ENCODE assay signal across 9 mouse cellular contexts in genomic region chr11:67897064-67897560, GRCm38 (mm10). TPM values are rescaled to one million over a fixed set of nuclear protein-coding genes. Genes with fewer than 3 reads are reported as not detected.
A peak's percentile ranks its signal among the peaks of the same experiment; 100 is the strongest.
DNase-seq lines count a peak whose midpoint lies in the region; ATAC-seq lines count a peak whose summit lies in the region.
"Had no signal": no experiment of that assay in that cellular context is flagged by ENCODE, and none has a peak within 500 bp of the region (broad histone marks: within the 10 kb centered on the region; RNA-seq: fewer than 3 reads in every experiment).

No protein-coding gene starts in this region.

- no peak overlapping the region for H3K4me3 ChIP-seq in kidney, embryonic 16.5 days (ENCODE audit: low read length)
- H3K4me3 ChIP-seq in liver, embryonic 13.5 days (replicated peaks) = no peak overlapping the region

- no peaks in the 10 kb centered on the region for H3K36me3 ChIP-seq in kidney, embryonic 16.5 days (ENCODE audit: insufficient read depth, low read length)
- H3K36me3 ChIP-seq in liver, embryonic 13.5 days = no peaks in the 10 kb centered on the region

- 57% methylated on average over 8 of the region's 8 CpGs for WGBS in kidney, embryonic 16.5 days
- 52% methylated on average over 8 of the region's 8 CpGs for WGBS in liver, embryonic 13.5 days (ENCODE audit: insufficient replicate concordance)

- H3K27ac ChIP-seq in kidney, embryonic 16.5 days (ENCODE audit: low read length) = no peak overlapping the region
- H3K27ac ChIP-seq in liver, embryonic 13.5 days = no peak overlapping the region

- no peaks in the 10 kb centered on the region for H3K4me1 ChIP-seq in kidney, embryonic 16.5 days (ENCODE audit: insufficient read depth, low read length)
- H3K4me1 ChIP-seq in liver, embryonic 13.5 days (replicated peaks) = no peaks in the 10 kb centered on the region

- H3K9ac ChIP-seq in kidney, embryonic 16.5 days (replicated peaks; ENCODE audit: low read length) = no peak overlapping the region
- no peak overlapping the region for H3K9ac ChIP-seq in liver, embryonic 13.5 days

- no peak overlapping the region for H3K4me2 ChIP-seq in kidney, embryonic 16.5 days (replicated peaks; ENCODE audit: low read depth, low read length)
- no peak overlapping the region for H3K4me2 ChIP-seq in liver, embryonic 13.5 days

- DNase-seq in B cell, adult 2 months = peak; percentile 54 to 58
- DNase-seq in NIH3T3 (ENCODE audit: low read depth) = peak; percentile 84
- peak; percentile 58 to 75 for DNase-seq in cerebellum, postnatal 25 days
- peak; percentile 83 for DNase-seq in heart, adult 8-10 months (ENCODE audit: low spot score)
- DNase-seq in liver, embryonic 13.5 days = peak; percentile 9
- DNase-seq in retina, adult 2 months (ENCODE audit: low read depth, low spot score) = peak; percentile 22
- DNase-seq in urinary bladder, postnatal 14 days (ENCODE audit: low spot score) = peak; percentile 80

- no peaks in the 10 kb centered on the region for H3K27me3 ChIP-seq in kidney, embryonic 16.5 days (ENCODE audit: insufficient read depth, low read length)
- H3K27me3 ChIP-seq in liver, embryonic 13.5 days = no peaks in the 10 kb centered on the region

- H3K9me3 ChIP-seq in kidney, embryonic 16.5 days (ENCODE audit: low read length) = no peaks in the 10 kb centered on the region
- H3K9me3 ChIP-seq in liver, embryonic 13.5 days (replicated peaks) = no peaks in the 10 kb centered on the region

- ATAC-seq in kidney, embryonic 16.5 days (ENCODE audit: low FRiP score, low TSS enrichment) = 0 out of 2 replicates have a peak, but pooled peaks have one; percentile 31
- ATAC-seq in liver, embryonic 13.5 days (ENCODE audit: low read depth) = no peak

RNA-seq across cellular contexts. Expression of gene Usp43, which starts 24.8 kb away (rescaled TPM):
- total RNA-seq in heart, adult 8-10 months (2022) = 1 to 10 TPM; 1.0 to 2.0 (median 1.4) TPM
- polyA plus RNA-seq in kidney, embryonic 16.5 days (2015; fragmentation: Nextera tagmentation; extraction: Ambion mirVana) = 1.9 and 2.6 TPM in 2 replicates
- polyA plus RNA-seq in liver, embryonic 13.5 days (2015; fragmentation: Nextera tagmentation; extraction: Ambion mirVana) = 0.02 TPM in 1 of 2 replicates, not detected in the other
- total RNA-seq: hematopoietic stem cell, adult 5-6 weeks had no signal

Comparison
In these comparisons a context has a peak if more than half of its experiments do, and no peak if none do; other contexts are left out.
1. DNase-seq: peak in every context shown above with its lines; median percentile 84 in NIH3T3; 83 in heart, adult 8-10 months; 80 in urinary bladder, postnatal 14 days; 66 in cerebellum, postnatal 25 days; 56 in B cell, adult 2 months; 22 in retina, adult 2 months; 9 in liver, embryonic 13.5 days.